Mouse (Mus musculus): Measurements from ENCODE around the gene Prdm16. TPM values are rescaled to one million over a fixed set of nuclear protein-coding genes. Genes with fewer than 3 reads are reported as not detected.
A peak's percentile ranks its signal among the peaks of the same experiment; 100 is the strongest.

Prdm16 gene
- total RNA-seq, 2 experiments from 2014 or later = 2.2 to 3.0 TPM

DNA sequence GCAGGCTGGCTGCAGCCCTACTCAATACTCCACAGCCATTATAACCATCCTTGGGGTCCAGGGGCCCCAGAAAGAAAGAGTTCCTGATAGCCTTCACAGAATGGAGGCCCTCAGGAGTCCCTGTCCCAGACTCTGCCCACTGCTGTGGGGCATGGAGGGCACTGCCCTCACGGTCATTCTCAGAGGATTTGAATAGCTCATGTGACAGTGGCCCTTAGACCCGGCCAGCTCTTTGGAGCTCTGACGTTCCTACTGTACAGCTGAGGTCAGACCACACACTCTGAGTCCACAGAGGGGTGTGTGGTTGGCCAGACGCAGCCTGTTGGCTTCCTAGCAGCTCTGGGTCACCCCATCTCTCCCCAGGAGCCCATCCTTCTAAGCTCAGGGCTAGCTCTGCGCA, 100.6 kb downstream of the Prdm16 start:
- DNase-seq = no peak
- Histone ChIP-seq H3K27ac (0 out of 2 replicates have a peak overlapping the region, but pooled peaks have one; percentile 31), H3K4me3 (no peak overlapping the region)
- intact Hi-C loops (cut with DNase I) = no loop called here
- TF ChIP-seq CTCF (IDR thresholded peaks at IDR 0.05) = no peak

- intact Hi-C loops (cut with DNase I) = no loop called here
- no peak for TF ChIP-seq CTCF (IDR thresholded peaks at IDR 0.05)
- DNase-seq = no peak
- Histone ChIP-seq H3K4me3 (no peak overlapping the region), H3K27ac (no peak overlapping the region)
These were observed 105.3 kb downstream of the Prdm16 start for GRCm38 (mm10) chr4:154531368-154531767.

GRCm38 (mm10) chr4:154530336-154530735, 106.3 kb downstream of the Prdm16 start:
- no peak for DNase-seq
- Histone ChIP-seq H3K27ac (no peak overlapping the region), H3K4me3 (no peak overlapping the region)
- TF ChIP-seq CTCF (IDR thresholded peaks at IDR 0.05) = no peak
- intact Hi-C loops (cut with DNase I) = no loop called here

DNA sequence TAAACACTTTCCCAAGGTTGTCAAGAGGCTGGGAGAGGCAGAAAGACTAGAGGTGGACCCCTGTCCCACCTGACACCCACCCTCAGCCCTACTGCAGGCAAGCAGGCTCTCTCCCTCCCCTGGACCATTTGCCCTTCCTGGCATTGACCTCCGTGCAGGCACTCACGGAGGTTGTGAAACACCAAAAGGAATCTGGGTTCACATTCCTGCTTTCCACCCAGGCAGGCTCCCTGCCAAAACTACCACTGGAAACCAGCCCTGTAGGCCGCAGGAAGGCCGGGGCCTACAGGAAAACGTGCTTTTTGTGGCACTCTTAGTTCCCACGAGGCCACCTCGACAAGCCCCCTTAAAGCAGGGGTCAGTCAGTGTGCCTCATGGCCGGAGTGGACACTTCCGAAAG, 109.2 kb downstream of the Prdm16 start:
- DNase-seq = peak; percentile 73
- no peak for TF ChIP-seq CTCF (IDR thresholded peaks at IDR 0.05)
- H3K4me3 ChIP-seq = no peak overlapping the region
- intact Hi-C loops (cut with DNase I) = no loop called here
- H3K27ac ChIP-seq = peak overlapping the region; percentile 54

- Histone ChIP-seq H3K4me3 (no peak overlapping the region), H3K27ac (no peak overlapping the region)
- no peak for DNase-seq
- no peak for TF ChIP-seq CTCF (IDR thresholded peaks at IDR 0.05)
- intact Hi-C loops (cut with DNase I) = no loop called here
These were observed 110.3 kb downstream of the Prdm16 start for GRCm38 (mm10) chr4:154526351-154526786.

- DNase-seq = no peak
- no peak overlapping the region for H3K4me3 ChIP-seq
- no peak for TF ChIP-seq CTCF (IDR thresholded peaks at IDR 0.05)
- H3K27ac ChIP-seq = no peak overlapping the region
- intact Hi-C loops (cut with DNase I) = no loop called here
These were observed 112.8 kb downstream of the Prdm16 start for GRCm38 (mm10) chr4:154523898-154524297.

DNA sequence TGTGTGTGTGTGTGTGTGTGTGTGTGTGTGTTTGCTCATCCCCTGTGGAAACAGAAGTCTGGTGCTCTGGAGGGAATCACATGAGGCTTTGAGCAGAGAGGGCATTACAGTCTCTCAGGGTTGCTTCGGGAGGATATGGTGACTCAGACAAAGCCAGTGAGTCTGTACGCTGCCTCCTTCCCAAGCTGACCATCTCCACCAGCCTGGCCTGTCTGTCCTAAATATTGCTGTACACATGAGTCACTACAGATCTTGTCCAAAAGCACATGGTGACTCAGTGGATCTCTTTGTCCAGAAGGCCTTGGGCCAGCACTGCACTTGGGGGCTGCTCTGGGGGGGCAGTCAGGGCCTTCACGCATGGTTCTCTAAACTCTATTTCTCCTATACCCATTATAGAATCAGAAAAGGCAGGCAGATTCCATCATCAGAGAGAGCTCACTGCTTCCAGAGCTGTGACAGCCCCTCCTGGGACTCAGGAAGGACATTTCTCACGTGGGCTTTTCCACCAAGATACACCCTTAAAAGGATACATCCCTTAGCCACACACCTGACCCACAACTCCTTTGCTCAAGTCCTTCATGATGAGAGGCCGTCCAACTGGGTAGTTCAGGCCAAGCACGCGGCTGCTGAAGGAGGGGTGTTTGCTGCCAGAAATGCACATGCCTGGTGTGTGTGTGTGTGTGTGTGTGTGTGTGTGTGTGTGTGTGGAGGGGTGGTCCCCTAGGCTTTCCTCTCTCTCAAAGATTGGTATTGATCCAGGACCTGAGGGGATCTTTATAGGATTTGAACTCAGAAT, 114.6 kb downstream of the Prdm16 start:
- intact Hi-C loops (cut with DNase I) = no loop called here
- no peak for TF ChIP-seq CTCF (IDR thresholded peaks at IDR 0.05)
- Histone ChIP-seq H3K4me3 (no peak overlapping the region), H3K27ac (no peak overlapping the region)
- DNase-seq = no peak

DNA sequence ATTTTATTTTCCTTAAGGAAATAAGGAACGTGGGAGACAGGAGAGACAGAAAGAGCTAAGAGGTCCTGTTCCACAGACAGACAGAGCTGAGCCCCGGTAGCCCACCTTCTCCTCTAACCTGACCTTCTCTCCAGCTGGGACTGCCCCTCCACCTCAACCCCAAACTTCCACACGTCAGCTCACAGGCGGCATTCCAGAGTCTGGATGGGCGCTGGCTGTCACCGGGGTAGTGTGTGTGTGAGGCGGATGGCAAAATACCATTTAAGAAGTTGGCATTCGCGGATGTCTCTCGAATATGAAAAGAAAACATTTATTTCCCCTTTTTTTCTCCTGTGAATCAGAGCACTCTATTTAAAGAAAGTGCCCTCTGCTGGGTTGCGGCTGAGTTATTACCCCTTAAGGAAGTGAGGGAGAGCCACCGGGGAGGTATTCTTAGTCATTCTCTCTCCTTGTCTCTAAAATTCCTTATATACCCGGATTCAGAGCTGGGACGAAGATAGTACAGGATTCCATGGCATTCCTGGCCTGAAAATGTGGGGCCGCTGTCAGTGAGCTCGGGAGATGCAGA, 117.1 kb downstream of the Prdm16 start:
- no peak for DNase-seq
- H3K4me3 ChIP-seq = no peak overlapping the region
- H3K27ac ChIP-seq = peak overlapping the region; percentile 48
- intact Hi-C loops (cut with DNase I) = no loop called here
- TF ChIP-seq CTCF (IDR thresholded peaks at IDR 0.05) = no peak

GRCm38 (mm10) chr4:154517991-154518390, 118.7 kb downstream of the Prdm16 start:
- intact Hi-C loops (cut with DNase I) = no loop called here
- no peak overlapping the region for H3K27ac ChIP-seq

DNA sequence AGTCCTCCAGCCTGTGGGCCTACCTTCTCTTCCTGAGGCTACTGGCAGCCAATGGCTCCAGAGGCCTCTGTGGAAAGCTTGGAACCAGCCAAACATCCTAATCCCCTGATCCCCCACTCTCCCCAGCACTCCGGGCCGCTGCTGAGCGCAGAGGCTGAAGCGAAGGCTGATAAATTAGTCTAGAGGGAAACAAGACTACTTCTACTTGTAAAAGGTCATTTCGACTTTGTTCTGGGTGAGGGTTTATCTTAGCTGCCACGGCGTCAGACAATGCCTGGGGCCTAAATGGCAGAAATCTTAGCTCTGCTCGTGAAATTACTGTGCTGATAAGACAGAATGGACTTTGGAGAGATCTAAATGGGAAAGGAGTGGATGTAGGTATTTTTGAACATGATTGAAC, 120.2 kb downstream of the Prdm16 start:
- no peak for TF ChIP-seq CTCF (IDR thresholded peaks at IDR 0.05)
- H3K27ac ChIP-seq = no peak overlapping the region
- intact Hi-C loops (cut with DNase I) = no loop called here

More at GRCm38 (mm10) chr4:154517991-154518390, 118.7 kb downstream of the Prdm16 start:
- no peak for DNase-seq
- H3K4me3 ChIP-seq = no peak overlapping the region
- no peak for TF ChIP-seq CTCF (IDR thresholded peaks at IDR 0.05)

GRCm38 (mm10) chr4:154513664-154514063, 123.0 kb downstream of the Prdm16 start:
- intact Hi-C loops (cut with DNase I) = no loop called here
- Histone ChIP-seq H3K27ac (no peak overlapping the region), H3K4me3 (no peak overlapping the region)
- peak; percentile 43 for DNase-seq
- TF ChIP-seq CTCF (IDR thresholded peaks at IDR 0.05) = no peak

More for the DNA sequence above, 120.2 kb downstream of the Prdm16 start:
- no peak for DNase-seq
- H3K4me3 ChIP-seq = no peak overlapping the region

GRCm38 (mm10) chr4:154512518-154513090, 124.1 kb downstream of the Prdm16 start:
- intact Hi-C loops (cut with DNase I) = no loop called here
- TF ChIP-seq CTCF (IDR thresholded peaks at IDR 0.05) = no peak
- DNase-seq = no peak

GRCm38 (mm10) chr4:154511767-154512166, 124.9 kb downstream of the Prdm16 start:
- no peak for DNase-seq
- no peak for TF ChIP-seq CTCF (IDR thresholded peaks at IDR 0.05)
- H3K4me3 ChIP-seq = no peak overlapping the region
- intact Hi-C loops (cut with DNase I) = no loop called here
- no peak overlapping the region for H3K27ac ChIP-seq

More at GRCm38 (mm10) chr4:154512518-154513090, 124.1 kb downstream of the Prdm16 start:
- Histone ChIP-seq H3K4me3 (no peak overlapping the region), H3K27ac (no peak overlapping the region)

All from gastrocnemius, adult 2 months (tissue).